In the genomic region with DNA sequence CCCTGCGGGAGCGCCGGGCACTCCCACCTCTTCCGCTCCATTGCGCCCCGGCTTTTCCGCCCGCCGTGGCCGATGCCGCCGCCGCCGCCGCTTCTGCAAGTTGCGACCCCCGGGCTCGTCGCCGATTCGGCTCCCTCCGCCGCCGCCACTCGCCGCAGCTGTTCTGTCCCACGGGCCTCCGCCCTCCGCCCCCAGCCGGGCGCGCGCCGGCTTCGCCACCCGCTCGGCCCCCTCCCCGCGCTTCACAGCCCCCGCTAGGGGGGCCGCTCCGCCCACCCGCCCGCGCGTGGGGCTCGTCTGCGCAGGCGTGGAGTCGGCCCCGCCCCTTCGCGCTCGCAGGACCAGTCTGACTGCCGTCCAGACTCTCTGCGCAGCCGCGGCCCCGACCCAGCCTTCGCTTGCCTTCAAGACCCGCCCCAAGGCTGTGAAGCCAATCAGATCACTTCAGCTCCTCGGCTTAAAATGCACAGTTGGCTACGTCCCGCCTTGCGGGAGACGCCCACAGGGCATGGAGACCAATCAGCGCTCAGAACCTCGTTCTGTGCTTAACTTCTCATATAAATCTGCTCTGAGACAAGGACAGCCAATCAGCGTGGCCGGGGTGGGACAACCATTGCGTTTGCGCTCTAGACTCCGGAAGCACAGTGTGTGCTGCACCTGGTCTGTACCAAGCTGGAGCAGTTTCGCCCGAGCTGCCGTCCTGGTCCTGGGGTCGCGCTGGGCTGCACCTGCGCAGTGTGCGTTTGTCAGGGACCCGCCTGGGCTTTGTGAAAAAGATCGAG, we compare ENCODE assay signal across 8 mouse cellular contexts. TPM values are rescaled to one million over a fixed set of nuclear protein-coding genes. Genes with fewer than 3 reads are reported as not detected.
DNase-seq lines count a peak whose midpoint lies in the region; ATAC-seq and TF ChIP-seq lines count a peak whose summit lies in the region.

A gene (minus strand): TSS at position 360 of the 782 bp plus-strand sequence.

- peak; percentile 99 for TF ChIP-seq POLR2A in lung, adult 2 months (IDR thresholded peaks at IDR 0.05; ENCODE audit: borderline replicate concordance, extremely low read depth, low read depth, low read length)

- H3K4me2 ChIP-seq in forebrain, embryonic 15.5 days (replicated peaks): peak within 1 kb of the TSS; percentile 91

- H3K4me1 ChIP-seq in ES-E14 (ENCODE audit: control insufficient read depth in 2 of 2, insufficient read depth in 2 of 2, low read length in 2 of 2, poor library complexity in 1 of 2): peaks cover 0 to 17% of the 10 kb centered on the region in 2 experiments; a peak in 2 of 4 replicates
- H3K4me1 ChIP-seq in forebrain, embryonic 15.5 days: peaks cover 29% of the 10 kb centered on the region
- peaks cover 14% of the 10 kb centered on the region for H3K4me1 ChIP-seq in lung, adult 2 months (ENCODE audit: control insufficient read depth, insufficient read depth, low read length)

- H3K36me3 ChIP-seq in ES-E14 (ENCODE audit: control insufficient read depth, insufficient read depth, low read length, poor library complexity, severe bottlenecking): peaks cover 37% of the 10 kb centered on the region
- peaks cover 45% of the 10 kb centered on the region for H3K36me3 ChIP-seq in forebrain, embryonic 15.5 days

- in situ Hi-C loops in ES-E14 (cut with MboI; ENCODE audit: low sequenced_read_pairs in 2 of 2, unreplicated experiment in 2 of 2): no loop called here

- H3K9ac ChIP-seq in ES-E14 (ENCODE audit: insufficient read depth, low read depth, low read length, poor library complexity, severe bottlenecking): peak within 1 kb of the TSS; percentile 92
- peak within 1 kb of the TSS; percentile 95 for H3K9ac ChIP-seq in forebrain, embryonic 15.5 days (replicated peaks)

- no peak for TF ChIP-seq CTCF in lung, adult 2 months (IDR thresholded peaks at IDR 0.05; ENCODE audit: insufficient read depth, low read length)

- ATAC-seq in forebrain, embryonic 15.5 days (replicated peaks): peak; percentile 97
- peak; percentile 92 for ATAC-seq in neutrophil, adult 5-6 weeks (ENCODE audit: extremely low read depth, insufficient number of reproducible peaks, low FRiP score, poor library complexity, severe bottlenecking)

- H3K27ac ChIP-seq in ES-E14 (ENCODE audit: insufficient read depth, low read depth, low read length, poor library complexity, severe bottlenecking): peak within 1 kb of the TSS; percentile 95
- H3K27ac ChIP-seq in forebrain, embryonic 15.5 days (replicated peaks): peak within 1 kb of the TSS; percentile 100

- no peaks in the 10 kb centered on the region for H3K9me3 ChIP-seq in ES-E14 (ENCODE audit: control insufficient read depth, insufficient read depth, low read depth, low read length)
- H3K9me3 ChIP-seq in forebrain, embryonic 15.5 days: no peaks in the 10 kb centered on the region

- DNase-seq in ES-E14 (ENCODE audit: low read depth, low spot score): peak; percentile 98
- peak; percentile 100 for DNase-seq in cerebellum, adult 11-12 months
- peak; percentile 100 for DNase-seq in heart, postnatal 25 days (ENCODE audit: low spot score)
- DNase-seq in layer of hippocampus, adult 18-20 months (ENCODE audit: low spot score in 2 of 2): peak; percentile 100
- peak; percentile 99 for DNase-seq in lung, adult 2 months
- DNase-seq in thymus, adult 18-20 months: peak; percentile 100

- WGBS in forebrain, embryonic 15.5 days: under 1% methylated on average over 69 of the region's 82 CpGs
- under 1% methylated on average over 77 of the region's 82 CpGs for WGBS in lung, adult 2 months

- peak within 1 kb of the TSS; percentile 81 to 88 for H3K4me3 ChIP-seq in ES-E14 (ENCODE audit: insufficient read depth in 1 of 2, low read depth in 1 of 2, low read length in 2 of 2, poor library complexity in 1 of 2, severe bottlenecking in 1 of 2)
- H3K4me3 ChIP-seq in forebrain, embryonic 15.5 days: peak within 1 kb of the TSS; percentile 91
- H3K4me3 ChIP-seq in lung, adult 2 months (replicated peaks; ENCODE audit: extremely low read depth, low read depth, low read length): peak within 1 kb of the TSS; percentile 81

- intact Hi-C loops in heart, postnatal 25 days (cut with DNase I): no loop called here

- H3K27me3 ChIP-seq in forebrain, embryonic 15.5 days: no peaks in the 10 kb centered on the region

TF ChIP-seq in ES-E14, 5 proteins besides CTCF, POLR2A, EP300 and RAD21:
- TF ChIP-seq HCFC1 (IDR thresholded peaks at IDR 0.05; ENCODE audit: borderline replicate concordance, insufficient read depth, low read length): peak; percentile 53; the same call in 1 of the 2 replicates
- peak; percentile 57 for TF ChIP-seq CHD2 (IDR thresholded peaks at IDR 0.05; ENCODE audit: low read depth, low read length)
- TF ChIP-seq ZC3H11A (IDR thresholded peaks at IDR 0.05; ENCODE audit: borderline replicate concordance, low read depth, low read length): no peak
- TF ChIP-seq ZNF384 (IDR thresholded peaks at IDR 0.05; ENCODE audit: low read depth, low read length): no peak

RNA-seq across cellular contexts. Expression of the gene that starts here (rescaled TPM):
- total RNA-seq in ES-E14 (2012; rRNA removed): 131 and 134 TPM in 2 replicates
- polyA plus RNA-seq in forebrain, embryonic 15.5 days (2015; fragmentation: Nextera tagmentation; extraction: Ambion mirVana): 281 and 295 TPM in 2 replicates
- 10 to 100 TPM; 85.2 to 88.9 TPM for total RNA-seq in heart, postnatal 25 days (2021)
- total RNA-seq in layer of hippocampus, adult 18-20 months (2021): 100 to 1,000 TPM; 159 to 162 TPM
- polyA plus RNA-seq in lung, adult 2 months (2012; rRNA removed): 131 and 143 TPM in 2 replicates
- total RNA-seq in neutrophil, adult 5-6 weeks (2017): 26.9 and 27.0 TPM in 2 replicates

Comparison
In these comparisons a context has a peak if more than half of its experiments do, and no peak if none do; other contexts are left out.
1. Peak in every context shown above with its lines: DNase-seq, ATAC-seq, H3K4me3 ChIP-seq and H3K27ac ChIP-seq.